Mouse (Mus musculus): ENCODE data around the gene Cped1. TPM values are rescaled to one million over a fixed set of nuclear protein-coding genes. Genes with fewer than 3 reads are reported as not detected.

Gene Cped1
- polyA plus RNA-seq, 1 experiment from 2014 or later, result 3.1 TPM

DNA sequence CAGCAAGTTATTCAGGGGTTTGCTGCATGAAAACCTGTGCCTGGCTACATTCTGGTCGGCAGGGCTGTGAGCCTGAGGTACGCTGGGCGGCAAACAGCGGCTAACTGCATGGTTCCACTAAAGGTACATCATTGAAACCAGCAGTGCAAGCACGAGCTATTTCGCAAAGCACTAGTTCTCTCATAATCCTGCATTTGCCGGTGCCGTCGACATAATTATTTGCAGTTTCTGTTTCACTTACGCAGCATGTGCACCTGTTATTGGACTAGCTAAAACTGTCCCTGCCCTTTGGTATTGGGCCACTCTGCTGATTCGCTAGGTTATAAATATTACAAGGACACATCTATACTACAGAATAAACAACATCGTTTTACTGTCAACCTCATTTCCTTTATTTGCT, 24.5 kb downstream of the Cped1 start:
- WGBS, result 91% methylated on average over 12 of the region's 12 CpGs
- no peak for ATAC-seq

DNA sequence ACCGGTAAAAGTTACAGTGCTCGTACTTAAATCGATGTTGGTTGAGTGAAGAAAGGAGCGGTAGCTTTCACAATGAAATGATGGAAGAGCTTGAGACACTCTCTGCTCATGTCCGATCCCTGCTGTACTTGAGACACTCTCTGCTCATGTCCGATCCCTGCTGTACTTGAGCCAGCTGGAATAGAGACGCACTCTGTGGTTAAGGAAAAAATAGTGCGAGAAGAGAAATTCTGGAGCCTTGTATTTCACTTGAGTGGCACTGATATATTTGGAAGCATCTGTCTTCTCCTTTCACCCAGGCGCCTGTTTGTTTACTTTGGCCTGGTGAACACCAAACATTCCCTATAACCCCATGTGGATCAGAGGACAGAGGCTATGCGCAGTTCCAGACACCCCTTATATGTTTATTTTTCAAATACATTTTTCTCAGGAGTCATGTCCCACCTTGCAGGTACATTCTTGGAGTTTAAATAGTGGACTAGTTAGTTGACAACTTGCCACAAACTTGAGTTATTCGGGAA, 25.1 kb downstream of the Cped1 start:
- no peaks in the 10 kb centered on the region for H3K4me1 ChIP-seq (ENCODE audit: control insufficient read depth, insufficient read depth, low read depth, low read length)
- ATAC-seq, result no peak
- no peaks in the 10 kb centered on the region for H3K9me3 ChIP-seq (ENCODE audit: control insufficient read depth, low read length)
- WGBS, result 92% methylated on average over 11 of the region's 11 CpGs
- no peaks in the 10 kb centered on the region; the same call in 1 of the 2 replicates for H3K27me3 ChIP-seq (replicated peaks; ENCODE audit: control insufficient read depth, insufficient read depth, low read length)
- H3K4me3 ChIP-seq (ENCODE audit: low read length), result no peak overlapping the region
- no peak overlapping the region for H3K4me2 ChIP-seq (ENCODE audit: low read length)
- no peak overlapping the region for H3K27ac ChIP-seq (ENCODE audit: low read depth, low read length)
- no peak overlapping the region for H3K9ac ChIP-seq (ENCODE audit: low read depth, low read length)
- no peaks in the 10 kb centered on the region for H3K36me3 ChIP-seq (ENCODE audit: control insufficient read depth, insufficient read depth, low read length)

More for the DNA sequence above, 24.5 kb downstream of the Cped1 start:
- H3K36me3 ChIP-seq (ENCODE audit: control insufficient read depth, insufficient read depth, low read length), result no peaks in the 10 kb centered on the region
- no peaks in the 10 kb centered on the region for H3K9me3 ChIP-seq (ENCODE audit: control insufficient read depth, low read length)
- H3K4me3 ChIP-seq (ENCODE audit: low read length), result no peak overlapping the region
- no peaks in the 10 kb centered on the region; the same call in 1 of the 2 replicates for H3K27me3 ChIP-seq (replicated peaks; ENCODE audit: control insufficient read depth, insufficient read depth, low read length)
- H3K4me1 ChIP-seq (ENCODE audit: control insufficient read depth, insufficient read depth, low read depth, low read length), result no peaks in the 10 kb centered on the region
- H3K27ac ChIP-seq (ENCODE audit: low read depth, low read length), result no peak overlapping the region
- H3K9ac ChIP-seq (ENCODE audit: low read depth, low read length), result no peak overlapping the region
- H3K4me2 ChIP-seq (ENCODE audit: low read length), result no peak overlapping the region

DNA sequence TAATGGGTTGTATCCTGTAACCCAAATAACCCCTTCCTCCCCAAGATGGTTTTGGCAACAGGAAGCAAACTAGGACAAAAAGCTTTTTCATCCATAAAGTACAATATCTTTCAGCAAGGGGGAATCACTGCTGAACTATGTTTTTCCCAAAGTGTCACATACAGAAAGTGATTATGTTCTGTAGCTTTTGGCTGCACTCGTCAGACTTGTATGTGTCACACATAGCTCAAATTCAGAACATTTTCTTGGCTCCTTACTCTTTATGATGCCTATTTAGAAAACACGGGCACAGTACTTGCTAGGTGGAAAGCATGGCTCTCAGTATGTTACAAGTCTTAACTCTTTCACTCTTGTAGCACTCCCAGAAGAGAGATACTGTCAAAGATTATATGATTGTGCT, 25.8 kb downstream of the Cped1 start:
- no peaks in the 10 kb centered on the region for H3K36me3 ChIP-seq (ENCODE audit: control insufficient read depth, insufficient read depth, low read length)
- H3K9ac ChIP-seq (ENCODE audit: low read depth, low read length), result no peak overlapping the region
- WGBS, result 82% methylated on average over 2 of the region's 2 CpGs
- no peaks in the 10 kb centered on the region for H3K4me1 ChIP-seq (ENCODE audit: control insufficient read depth, insufficient read depth, low read depth, low read length)
- no peak overlapping the region for H3K4me2 ChIP-seq (ENCODE audit: low read length)
- H3K27me3 ChIP-seq (replicated peaks; ENCODE audit: control insufficient read depth, insufficient read depth, low read length), result no peaks in the 10 kb centered on the region; the same call in 1 of the 2 replicates
- ATAC-seq, result no peak
- no peaks in the 10 kb centered on the region for H3K9me3 ChIP-seq (ENCODE audit: control insufficient read depth, low read length)
- H3K27ac ChIP-seq (ENCODE audit: low read depth, low read length), result no peak overlapping the region
- no peak overlapping the region for H3K4me3 ChIP-seq (ENCODE audit: low read length)

DNA sequence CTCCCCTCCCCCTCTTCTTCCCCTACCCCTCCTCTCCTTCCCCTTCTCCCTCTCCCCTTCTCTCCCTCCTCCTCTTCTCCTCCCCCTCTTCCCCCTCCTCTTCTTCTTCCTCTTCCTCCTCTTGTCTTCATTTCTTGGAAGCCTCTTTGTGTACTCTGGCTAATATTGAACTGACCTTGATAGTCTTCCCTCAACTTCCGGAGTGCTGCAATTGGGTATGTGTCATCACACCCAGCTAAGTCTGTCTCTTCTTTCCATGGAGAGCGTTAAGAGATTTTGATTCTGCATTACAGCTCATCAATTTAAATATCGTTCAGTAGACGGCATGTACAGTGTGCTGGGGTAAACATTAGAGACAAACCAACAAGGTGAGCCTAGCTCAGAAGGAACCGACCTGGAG, 26.4 kb downstream of the Cped1 start:
- Histone ChIP-seq H3K36me3 (ENCODE audit: control insufficient read depth, insufficient read depth, low read length) (no peaks in the 10 kb centered on the region), H3K27me3 (replicated peaks; ENCODE audit: control insufficient read depth, insufficient read depth, low read length) (no peaks in the 10 kb centered on the region; the same call in 1 of the 2 replicates), H3K4me1 (ENCODE audit: control insufficient read depth, insufficient read depth, low read depth, low read length) (no peaks in the 10 kb centered on the region), H3K4me3 (ENCODE audit: low read length) (no peak overlapping the region), H3K27ac (ENCODE audit: low read depth, low read length) (no peak overlapping the region), H3K9me3 (ENCODE audit: control insufficient read depth, low read length) (no peaks in the 10 kb centered on the region), H3K9ac (ENCODE audit: low read depth, low read length) (no peak overlapping the region), H3K4me2 (ENCODE audit: low read length) (no peak overlapping the region)
- WGBS, result 85% methylated on average over 5 of the region's 5 CpGs
- ATAC-seq, result no peak

DNA sequence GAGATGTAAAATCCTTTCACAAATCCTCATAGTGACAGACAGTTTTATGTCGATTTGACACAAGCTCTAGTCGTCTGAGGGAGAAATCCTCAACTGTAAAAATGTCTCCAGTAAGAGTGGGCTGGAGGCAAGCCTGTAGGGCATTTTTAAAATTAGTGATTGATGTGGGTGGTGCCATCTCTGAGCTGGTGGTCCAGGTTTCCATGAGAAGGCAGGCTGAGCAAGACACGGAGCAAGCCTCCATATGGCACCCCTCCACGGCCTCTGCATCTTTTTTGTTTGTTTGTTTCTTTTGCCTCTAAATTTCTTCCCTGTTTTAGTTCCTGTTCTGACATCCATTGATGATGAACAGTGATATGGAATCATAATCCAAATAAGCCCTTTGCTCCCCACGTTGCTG, 26.8 kb downstream of the Cped1 start:
- Histone ChIP-seq H3K36me3 (ENCODE audit: control insufficient read depth, insufficient read depth, low read length) (no peaks in the 10 kb centered on the region), H3K27ac (ENCODE audit: low read depth, low read length) (no peak overlapping the region), H3K4me1 (ENCODE audit: control insufficient read depth, insufficient read depth, low read depth, low read length) (no peaks in the 10 kb centered on the region), H3K9me3 (ENCODE audit: control insufficient read depth, low read length) (no peaks in the 10 kb centered on the region), H3K4me3 (ENCODE audit: low read length) (no peak overlapping the region), H3K27me3 (replicated peaks; ENCODE audit: control insufficient read depth, insufficient read depth, low read length) (no peaks in the 10 kb centered on the region; the same call in 1 of the 2 replicates), H3K4me2 (ENCODE audit: low read length) (no peak overlapping the region), H3K9ac (ENCODE audit: low read depth, low read length) (no peak overlapping the region)
- no peak for ATAC-seq
- WGBS, result 87% methylated on average over 5 of the region's 5 CpGs

DNA sequence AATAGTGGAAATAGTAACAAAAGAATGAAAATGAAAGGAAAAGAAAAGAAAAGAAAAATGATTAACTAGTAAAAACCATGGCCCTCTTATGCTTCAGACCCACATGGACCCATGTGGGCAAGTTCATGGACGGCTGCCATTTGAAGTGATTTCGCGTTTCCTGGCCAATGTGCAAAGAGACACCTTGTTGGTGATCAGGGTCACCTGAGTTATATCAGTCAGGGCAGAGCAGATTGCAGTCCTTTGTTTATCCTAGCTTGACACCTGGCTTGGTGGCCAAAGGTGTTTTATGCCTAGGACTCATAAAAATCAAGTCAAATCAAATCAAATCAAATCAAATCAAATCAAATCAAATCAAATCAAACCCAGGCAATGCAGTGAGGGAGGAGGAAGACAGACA, 27.7 kb downstream of the Cped1 start:
- H3K9me3 ChIP-seq (ENCODE audit: control insufficient read depth, low read length), result no peaks in the 10 kb centered on the region
- ATAC-seq, result no peak
- no peak overlapping the region for H3K4me3 ChIP-seq (ENCODE audit: low read length)
- no peaks in the 10 kb centered on the region for H3K4me1 ChIP-seq (ENCODE audit: control insufficient read depth, insufficient read depth, low read depth, low read length)
- H3K9ac ChIP-seq (ENCODE audit: low read depth, low read length), result no peak overlapping the region
- 92% methylated on average over 3 of the region's 3 CpGs for WGBS
- no peak overlapping the region for H3K4me2 ChIP-seq (ENCODE audit: low read length)
- no peaks in the 10 kb centered on the region; the same call in 1 of the 2 replicates for H3K27me3 ChIP-seq (replicated peaks; ENCODE audit: control insufficient read depth, insufficient read depth, low read length)
- no peak overlapping the region for H3K27ac ChIP-seq (ENCODE audit: low read depth, low read length)
- H3K36me3 ChIP-seq (ENCODE audit: control insufficient read depth, insufficient read depth, low read length), result no peaks in the 10 kb centered on the region

DNA sequence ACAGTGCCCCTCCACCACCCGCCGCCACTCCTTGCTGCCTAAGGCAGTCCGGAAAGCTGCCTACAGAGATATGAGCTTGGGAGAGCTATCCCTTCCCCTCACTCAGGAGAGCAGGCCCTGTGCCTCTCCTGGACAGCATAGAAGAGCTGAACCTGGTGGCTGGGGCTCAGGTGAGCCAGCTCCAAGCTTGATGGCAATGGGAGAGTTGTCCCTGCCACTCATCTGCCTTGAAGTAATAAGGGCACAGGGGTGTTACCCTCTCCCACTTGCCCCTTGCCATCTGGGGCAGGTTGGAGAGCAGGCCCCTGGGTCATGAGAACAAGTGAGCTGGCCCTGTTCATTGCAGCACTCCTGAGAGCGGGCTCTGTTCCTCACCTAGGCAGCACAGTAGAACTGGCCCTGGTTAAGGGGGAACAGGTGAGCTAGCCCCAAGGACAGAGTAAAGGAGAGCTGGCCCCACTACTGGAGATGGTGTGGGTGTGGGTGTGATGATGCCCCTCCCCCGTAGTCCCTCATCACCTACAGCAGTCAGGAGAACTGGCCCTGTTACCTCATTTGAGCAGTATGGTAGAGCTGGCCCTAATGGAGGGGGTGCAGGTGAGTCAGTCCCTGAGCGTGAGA, 28.7 kb downstream of the Cped1 start:
- Histone ChIP-seq H3K36me3 (ENCODE audit: control insufficient read depth, insufficient read depth, low read length) (no peaks in the 10 kb centered on the region), H3K9me3 (ENCODE audit: control insufficient read depth, low read length) (no peaks in the 10 kb centered on the region), H3K27ac (ENCODE audit: low read depth, low read length) (no peak overlapping the region), H3K4me2 (ENCODE audit: low read length) (no peak overlapping the region), H3K9ac (ENCODE audit: low read depth, low read length) (no peak overlapping the region), H3K4me3 (ENCODE audit: low read length) (no peak overlapping the region), H3K27me3 (replicated peaks; ENCODE audit: control insufficient read depth, insufficient read depth, low read length) (no peaks in the 10 kb centered on the region), H3K4me1 (ENCODE audit: control insufficient read depth, insufficient read depth, low read depth, low read length) (no peaks in the 10 kb centered on the region)
- ATAC-seq, result no peak
- 99% methylated on average over 6 of the region's 6 CpGs for WGBS

DNA sequence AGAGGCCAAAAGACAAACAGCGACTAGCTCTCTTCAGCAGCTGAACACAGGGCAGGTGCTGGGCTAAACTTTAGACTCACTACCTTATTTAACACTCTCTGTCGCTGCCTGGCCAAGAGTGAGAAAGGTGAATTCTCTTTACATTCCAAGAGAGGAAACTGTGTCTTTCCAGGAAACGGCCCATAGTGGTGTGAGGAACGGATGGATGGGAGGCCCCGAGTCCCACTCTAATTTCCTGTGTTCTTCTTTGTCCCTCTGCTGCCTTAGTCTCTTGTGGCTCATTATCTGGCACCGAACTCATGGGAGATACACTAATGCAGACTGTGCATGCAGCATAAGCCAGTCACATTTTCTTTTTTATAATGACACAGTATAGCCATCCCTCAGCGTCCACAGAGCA, 31.9 kb downstream of the Cped1 start:
- Histone ChIP-seq H3K4me3 (ENCODE audit: low read length) (no peak overlapping the region), H3K9me3 (ENCODE audit: control insufficient read depth, low read length) (no peaks in the 10 kb centered on the region), H3K9ac (ENCODE audit: low read depth, low read length) (no peak overlapping the region), H3K36me3 (ENCODE audit: control insufficient read depth, insufficient read depth, low read length) (no peaks in the 10 kb centered on the region), H3K4me2 (ENCODE audit: low read length) (no peak overlapping the region), H3K27ac (ENCODE audit: low read depth, low read length) (no peak overlapping the region), H3K4me1 (ENCODE audit: control insufficient read depth, insufficient read depth, low read depth, low read length) (no peaks in the 10 kb centered on the region), H3K27me3 (replicated peaks; ENCODE audit: control insufficient read depth, insufficient read depth, low read length) (no peaks in the 10 kb centered on the region)
- 69% methylated on average over 7 of the region's 7 CpGs for WGBS
- ATAC-seq, result no peak

DNA sequence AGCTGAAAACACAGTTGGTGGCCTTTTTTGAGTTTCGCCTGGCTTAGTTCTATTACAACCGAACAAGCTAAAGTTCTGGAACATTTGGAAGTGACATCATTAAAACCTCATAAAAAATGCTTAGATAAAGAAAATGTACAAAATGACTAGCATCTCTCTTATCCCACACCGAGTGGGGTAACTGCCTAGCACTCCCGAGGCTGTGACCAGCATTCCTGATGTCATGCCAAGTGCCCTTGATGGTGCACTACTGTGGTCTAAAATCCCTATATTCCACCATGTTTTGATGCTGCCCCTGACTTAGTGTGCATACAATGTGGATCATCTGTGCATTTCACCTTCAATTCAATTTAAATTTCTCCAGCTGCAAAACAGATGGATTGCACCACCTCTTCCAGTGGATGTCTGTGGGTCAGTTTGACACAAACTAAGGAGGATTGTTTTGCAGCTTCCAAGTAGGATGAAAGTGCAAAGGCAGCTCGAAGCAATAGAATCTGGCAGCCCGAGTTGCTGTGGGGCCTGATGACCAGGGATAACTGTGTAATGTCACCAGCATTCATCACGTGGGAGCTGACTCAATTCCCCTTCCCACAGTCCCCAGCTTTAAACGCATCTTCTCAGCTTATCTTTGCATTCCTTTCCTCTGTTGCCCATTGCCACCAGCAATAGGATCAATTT, 33.2 kb downstream of the Cped1 start:
- no peaks in the 10 kb centered on the region for H3K4me1 ChIP-seq (ENCODE audit: control insufficient read depth, insufficient read depth, low read depth, low read length)
- no peaks in the 10 kb centered on the region for H3K27me3 ChIP-seq (replicated peaks; ENCODE audit: control insufficient read depth, insufficient read depth, low read length)
- no peak overlapping the region for H3K27ac ChIP-seq (ENCODE audit: low read depth, low read length)
- H3K4me2 ChIP-seq (ENCODE audit: low read length), result no peak overlapping the region
- no peaks in the 10 kb centered on the region for H3K9me3 ChIP-seq (ENCODE audit: control insufficient read depth, low read length)
- ATAC-seq, result no peak
- H3K4me3 ChIP-seq (ENCODE audit: low read length), result no peak overlapping the region
- no peaks in the 10 kb centered on the region for H3K36me3 ChIP-seq (ENCODE audit: control insufficient read depth, insufficient read depth, low read length)
- no peak overlapping the region for H3K9ac ChIP-seq (ENCODE audit: low read depth, low read length)
- 67% methylated on average over 8 of the region's 8 CpGs for WGBS
